Mouse (Mus musculus): ENCODE data around the gene Ankrd13d. TPM values are rescaled to one million over a fixed set of nuclear protein-coding genes. Genes with fewer than 3 reads are reported as not detected.

Gene Ankrd13d
- total and polyA plus RNA-seq, 3 experiments: 3.8 to 55.1 (median 13.2) TPM

DNA sequence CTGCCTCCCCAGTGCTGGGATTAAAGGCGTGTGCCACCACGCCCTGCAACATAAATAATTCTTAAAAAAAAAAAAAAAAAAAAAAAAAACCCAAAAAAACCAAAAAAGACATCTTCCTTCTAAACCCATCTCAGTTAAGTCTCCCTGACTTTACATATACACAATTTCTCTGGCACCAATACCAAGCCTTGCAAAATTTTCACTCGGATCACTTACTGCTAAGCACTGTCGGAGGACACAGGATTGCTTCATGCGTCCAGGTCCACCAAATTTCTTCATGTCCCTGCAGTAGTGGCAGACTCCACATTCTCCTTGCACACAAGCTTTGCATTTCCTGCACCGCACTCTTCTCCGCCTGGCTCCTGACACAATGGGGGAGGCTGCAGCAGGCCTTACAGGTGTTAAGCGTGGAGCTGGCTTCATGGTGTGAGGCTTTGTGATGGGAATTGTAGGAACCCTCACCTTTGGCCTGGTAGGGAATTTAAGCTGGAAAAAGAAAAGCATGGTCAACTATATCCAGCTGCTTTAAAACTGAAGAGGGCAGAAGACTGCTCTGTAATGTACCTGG is 45.9 kb upstream of the Ankrd13d start:
- in situ Hi-C loops (cut with MboI; ENCODE audit: low pct_ligation_motif_present, low pct_unique_long_range_greater_than_20kb, low sequenced_read_pairs): no loop called here

DNA sequence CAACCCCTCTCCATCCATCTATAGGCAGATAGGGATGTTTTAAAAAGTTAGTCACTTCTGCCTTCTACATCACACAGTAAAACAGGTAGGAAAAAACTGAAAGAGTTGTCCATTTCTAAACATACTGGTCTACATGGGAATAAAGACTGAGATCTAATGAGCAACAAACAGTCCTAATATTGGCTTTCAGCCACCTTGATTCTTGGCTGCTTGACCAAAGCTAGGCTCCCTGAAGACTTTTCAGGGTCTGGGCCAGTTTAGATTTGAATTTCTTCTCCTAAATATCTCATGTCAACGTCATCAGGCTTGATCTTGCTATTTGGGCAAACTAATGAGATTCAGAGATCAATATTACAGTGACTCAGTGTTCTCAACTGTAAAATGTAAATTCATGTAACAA is 43.9 kb upstream of the Ankrd13d start:
- H3K79me2 ChIP-seq (replicated peaks; ENCODE audit: control insufficient read depth, extremely low read depth, insufficient read depth, poor library complexity, severe bottlenecking): peaks cover 25% of the 10 kb centered on the region
- TF ChIP-seq JUND (conservative IDR thresholded peaks at IDR 0.05; ENCODE audit: low read depth, low read length) (no peak), CHD1 (IDR thresholded peaks at IDR 0.05; ENCODE audit: low read depth, low read length) (no peak), TCF12 (IDR thresholded peaks at IDR 0.05; ENCODE audit: low read depth, low read length) (no peak), GABPA (IDR thresholded peaks at IDR 0.05; ENCODE audit: insufficient replicate concordance, low read depth, low read length) (no peak), KAT2A (IDR thresholded peaks at IDR 0.05; ENCODE audit: insufficient replicate concordance, low read length) (no peak), USF2 (conservative IDR thresholded peaks at IDR 0.05; ENCODE audit: low read depth, low read length) (no peak), MAFK (IDR thresholded peaks at IDR 0.05; ENCODE audit: insufficient replicate concordance, low read length) (no peak), MEF2A (IDR thresholded peaks at IDR 0.05; ENCODE audit: borderline replicate concordance, low read depth, low read length) (no peak), ETS1 (conservative IDR thresholded peaks at IDR 0.05; ENCODE audit: low read depth, low read length) (no peak), POLR2AphosphoS2 (IDR thresholded peaks at IDR 0.05; ENCODE audit: low read depth, low read length) (no peak), SIN3A (IDR thresholded peaks at IDR 0.05; ENCODE audit: low read length) (no peak), CHD2 (IDR thresholded peaks at IDR 0.05; ENCODE audit: low read length) (no peak), POLR2A (IDR thresholded peaks at IDR 0.05; ENCODE audit: low read depth, low read length) (no peak), MYC (IDR thresholded peaks at IDR 0.05; ENCODE audit: low read depth, low read length) (no peak), UBTF (IDR thresholded peaks at IDR 0.05; ENCODE audit: low read depth, low read length) (no peak)
- no peak overlapping the region for H3K4me3 ChIP-seq (replicated peaks in 1 of 3; ENCODE audit: low read depth in 2 of 3, low read length in 2 of 3, poor library complexity in 1 of 3)
- no peak overlapping the region for H3K27ac ChIP-seq (ENCODE audit: insufficient read depth, low read depth)
- H3K4me1 ChIP-seq (ENCODE audit: control insufficient read depth in 1 of 2, insufficient read depth in 2 of 2): peaks cover 0 to 33% of the 10 kb centered on the region in 2 experiments; a peak in 2 of 4 replicates
- H3K9ac ChIP-seq (ENCODE audit: insufficient read depth, low read depth): no peak overlapping the region
- peaks cover 71 to 93% of the 10 kb centered on the region in 2 experiments for H3K36me3 ChIP-seq (replicated peaks in 1 of 2; ENCODE audit: control insufficient read depth in 1 of 2, insufficient read depth in 1 of 2, low read length in 1 of 2)
- DNase-seq (ENCODE audit: extremely low read depth): no peak
- in situ Hi-C loops (cut with MboI; ENCODE audit: low pct_ligation_motif_present, low pct_unique_long_range_greater_than_20kb, low sequenced_read_pairs) (no loop called here), dilution Hi-C loops (cut with MboI; ENCODE audit: extremely low pct_ligation_motif_present, extremely low pct_unique_long_range_greater_than_20kb, low sequenced_read_pairs) (no loop called here)
- no peaks in the 10 kb centered on the region for H3K9me3 ChIP-seq (replicated peaks; ENCODE audit: low read length)
- H3K4me2 ChIP-seq (ENCODE audit: insufficient read depth, low read depth, poor library complexity, severe bottlenecking): no peak overlapping the region
- no peaks in the 10 kb centered on the region for H3K27me3 ChIP-seq (replicated peaks)

More for the DNA sequence above, 45.9 kb upstream of the Ankrd13d start:
- Histone ChIP-seq H3K9ac (ENCODE audit: insufficient read depth, low read depth) (no peak overlapping the region), H3K4me1 (ENCODE audit: control insufficient read depth in 1 of 2, insufficient read depth in 2 of 2) (peaks cover 0 to 27% of the 10 kb centered on the region in 2 experiments; a peak in 2 of 4 replicates), H3K79me2 (replicated peaks; ENCODE audit: control insufficient read depth, extremely low read depth, insufficient read depth, poor library complexity, severe bottlenecking) (peaks cover 39% of the 10 kb centered on the region), H3K4me2 (ENCODE audit: insufficient read depth, low read depth, poor library complexity, severe bottlenecking) (no peak overlapping the region), H3K36me3 (replicated peaks in 1 of 2; ENCODE audit: control insufficient read depth in 1 of 2, insufficient read depth in 1 of 2, low read length in 1 of 2) (peaks cover 56 to 75% of the 10 kb centered on the region in 2 experiments), H3K27ac (ENCODE audit: insufficient read depth, low read depth) (no peak overlapping the region), H3K27me3 (replicated peaks) (no peaks in the 10 kb centered on the region), H3K9me3 (replicated peaks; ENCODE audit: low read length) (no peaks in the 10 kb centered on the region), H3K4me3 (replicated peaks in 1 of 3; ENCODE audit: low read depth in 2 of 3, low read length in 2 of 3, poor library complexity in 1 of 3) (no peak overlapping the region)
- no peak for DNase-seq (ENCODE audit: extremely low read depth)
- dilution Hi-C loops (cut with MboI; ENCODE audit: extremely low pct_ligation_motif_present, extremely low pct_unique_long_range_greater_than_20kb, low sequenced_read_pairs): no loop called here
- no peak for TF ChIP-seq BHLHE40 (IDR thresholded peaks at IDR 0.05; ENCODE audit: low read depth, low read length)
